Mouse (Mus musculus) 3134 (cell line): ENCODE measurements around the gene Rgs12.
A peak's percentile ranks its signal among the peaks of the same experiment; 100 is the strongest.

Experiments used
- DNase-seq: peaks from one replicate; pipeline ENCODE4 v3.0.0-alpha.2; 2011; ENCODE audit warnings: low spot score; ENCODE audit not compliant: insufficient read length; ENCODE audit errors: extremely low read depth

Gene Rgs12

GRCm38 (mm10) chr5:35070953-35071352 is 121.7 kb downstream of the Rgs12 start:
- no peak for DNase-seq

GRCm38 (mm10) chr5:35071855-35072254 is 122.6 kb downstream of the Rgs12 start:
- DNase-seq = no peak

GRCm38 (mm10) chr5:35073235-35073634 is 124.0 kb downstream of the Rgs12 start:
- DNase-seq = no peak

- DNase-seq = peak; percentile 85
These were observed 124.7 kb downstream of the Rgs12 start for GRCm38 (mm10) chr5:35073992-35074391.

- DNase-seq = no peak
These were observed 127.1 kb downstream of the Rgs12 start for GRCm38 (mm10) chr5:35076369-35076768.

- no peak for DNase-seq
These were observed 129.9 kb downstream of the Rgs12 start for GRCm38 (mm10) chr5:35079101-35079500.

- no peak for DNase-seq
These were observed 135.7 kb downstream of the Rgs12 start for GRCm38 (mm10) chr5:35084913-35085312.

- peak; percentile 50 for DNase-seq
These were observed 139.8 kb downstream of the Rgs12 start for GRCm38 (mm10) chr5:35088785-35089613.
